Mouse (Mus musculus) cerebellum, postnatal 25 days (tissue): Measurements from ENCODE around the gene Bmp10.
A peak's percentile ranks its signal among the peaks of the same experiment; 100 is the strongest.
"Not testable (repeated sequence)": the region's sequence is repeated elsewhere in the genome, so short reads cannot be mapped to it uniquely, and the experiment has no call there.

Experiments used
- DNase-seq, 2 experiments: peaks; one replicate each; pipeline ENCODE4 v3.0.0; 2021; ENCODE audit warnings: mixed read lengths in 2 of 2

Gene Bmp10

DNA sequence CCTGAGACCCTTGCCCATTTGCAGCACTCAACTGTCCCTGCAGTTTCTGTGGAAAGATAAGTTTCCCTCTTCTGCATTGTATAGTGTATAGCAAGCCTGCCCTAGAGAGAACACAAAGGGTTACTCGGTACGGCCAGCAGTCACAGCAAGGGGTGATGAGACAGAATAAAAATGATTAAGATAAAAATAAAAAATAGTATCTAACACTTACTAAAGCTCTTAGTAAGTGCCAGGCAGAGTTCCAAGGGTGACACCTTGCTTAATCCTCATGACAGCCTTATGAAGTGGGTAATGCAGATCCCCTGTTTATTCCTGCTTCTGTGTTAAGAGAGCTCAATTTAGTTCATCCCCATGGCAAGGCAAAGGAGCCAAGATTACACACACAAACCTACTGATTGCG, 20.7 kb downstream of the Bmp10 start:
- no peak for DNase-seq

- DNase-seq = peak in 1 of 2 experiments; percentile 34
Observed at GRCm38 (mm10) chr6:87451016-87451415, 22.2 kb downstream of the Bmp10 start.

DNA sequence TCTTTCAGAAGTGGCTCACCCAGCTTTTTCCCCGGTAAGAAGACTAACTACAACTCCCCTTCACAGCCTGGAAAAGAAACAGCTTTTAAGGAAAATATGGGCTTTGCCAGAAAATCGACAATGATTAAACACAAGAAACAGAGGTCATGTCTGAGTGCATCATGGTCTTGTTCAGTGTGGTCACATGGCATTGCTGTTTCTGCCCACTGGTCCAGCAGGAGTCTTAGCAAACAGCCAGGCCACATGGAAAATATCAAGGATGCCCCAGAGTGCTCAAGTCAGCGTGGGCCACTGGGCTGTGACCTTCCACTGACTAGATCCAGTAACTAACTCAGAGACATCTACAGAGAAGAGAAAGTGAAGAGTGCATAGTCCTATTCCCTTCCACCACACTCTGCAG, 23.0 kb downstream of the Bmp10 start:
- DNase-seq = no peak

DNA sequence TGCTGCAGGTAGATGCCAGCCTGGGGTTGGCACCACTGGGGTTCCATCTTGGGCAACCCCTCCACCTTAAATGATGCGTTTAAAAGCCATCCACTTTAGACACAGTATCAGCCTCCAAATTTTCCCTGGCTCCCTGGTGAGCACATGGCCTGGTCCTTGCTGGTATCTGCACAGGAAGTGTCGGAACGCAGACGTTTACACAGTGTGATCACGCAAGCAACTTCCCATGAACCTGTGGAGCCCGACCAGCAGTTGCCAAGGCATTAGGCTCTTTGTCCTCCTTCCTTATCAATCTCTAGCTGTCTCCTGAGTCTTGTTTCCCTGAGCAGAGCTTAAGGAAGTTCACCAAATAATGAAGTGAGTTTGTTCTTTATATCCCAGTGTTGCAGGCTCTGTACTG, 26.7 kb downstream of the Bmp10 start:
- no peak for DNase-seq

DNA sequence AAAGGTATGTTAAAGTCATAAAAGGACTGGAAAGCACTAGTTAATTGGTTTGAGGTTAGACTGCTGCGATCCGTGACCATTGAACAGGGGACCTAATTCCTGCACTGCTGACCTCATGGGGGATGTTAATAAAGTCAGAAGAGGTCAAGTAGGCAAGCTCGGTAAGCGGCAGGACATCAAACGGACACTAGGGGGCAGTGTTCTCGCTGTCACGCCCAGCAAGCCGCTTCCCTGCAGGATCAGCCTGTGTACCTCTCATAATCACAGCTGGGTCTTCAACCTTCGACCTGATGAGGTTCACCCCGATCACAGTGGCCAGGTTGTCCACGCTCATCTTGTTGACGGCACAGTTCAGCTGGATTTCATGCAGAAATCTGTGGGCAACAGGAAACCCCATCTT, 37.4 kb downstream of the Bmp10 start:
- DNase-seq = peak; percentile 61 to 79

DNA sequence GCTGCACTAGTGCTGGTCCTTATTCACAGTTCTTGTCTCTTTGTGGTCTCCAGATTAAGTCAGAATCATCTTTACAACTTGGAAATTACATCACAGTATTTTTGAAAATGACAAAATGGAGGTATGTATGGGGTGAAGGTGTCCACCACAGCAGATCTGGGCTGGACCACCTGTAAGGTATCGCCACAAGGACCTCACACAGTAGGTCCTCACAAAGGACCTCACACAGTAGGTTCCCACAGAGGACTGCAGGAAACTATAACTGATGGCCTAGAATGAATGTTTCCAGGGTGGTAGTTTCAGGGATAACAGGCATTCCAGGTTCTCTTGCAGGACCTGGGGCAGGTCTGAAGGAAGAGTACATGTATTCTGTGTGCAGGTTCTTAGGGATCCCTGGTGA, 38.6 kb downstream of the Bmp10 start:
- no peak for DNase-seq

GRCm38 (mm10) chr6:87468372-87468771, 39.6 kb downstream of the Bmp10 start:
- no peak for DNase-seq

GRCm38 (mm10) chr6:87470098-87470497, 41.3 kb downstream of the Bmp10 start:
- DNase-seq = not testable (repeated sequence)

- DNase-seq = no peak
Observed at GRCm38 (mm10) chr6:87475223-87475622, 46.4 kb downstream of the Bmp10 start.

DNA sequence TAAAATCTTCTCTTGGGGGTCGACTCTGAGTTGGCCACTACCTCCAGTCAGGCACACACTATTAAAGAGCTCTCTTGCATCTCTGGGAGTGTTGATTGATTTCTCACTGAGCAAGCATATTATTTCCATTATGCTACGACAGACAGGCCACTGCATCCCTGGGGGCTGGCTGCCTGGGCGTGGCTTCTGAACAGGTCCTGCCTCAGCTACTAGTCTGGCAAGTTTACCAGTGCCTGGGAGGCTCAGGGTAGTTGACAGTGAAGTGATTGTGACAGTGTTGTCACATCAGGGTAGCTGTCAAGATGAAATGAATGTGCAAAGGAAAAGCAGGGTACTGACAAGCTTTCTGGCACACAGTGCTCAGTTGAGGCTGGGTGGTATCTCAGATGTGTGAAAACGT, 50.1 kb downstream of the Bmp10 start:
- no peak for DNase-seq

- no peak for DNase-seq
Observed at GRCm38 (mm10) chr6:87479291-87479999, 50.7 kb downstream of the Bmp10 start.

DNA sequence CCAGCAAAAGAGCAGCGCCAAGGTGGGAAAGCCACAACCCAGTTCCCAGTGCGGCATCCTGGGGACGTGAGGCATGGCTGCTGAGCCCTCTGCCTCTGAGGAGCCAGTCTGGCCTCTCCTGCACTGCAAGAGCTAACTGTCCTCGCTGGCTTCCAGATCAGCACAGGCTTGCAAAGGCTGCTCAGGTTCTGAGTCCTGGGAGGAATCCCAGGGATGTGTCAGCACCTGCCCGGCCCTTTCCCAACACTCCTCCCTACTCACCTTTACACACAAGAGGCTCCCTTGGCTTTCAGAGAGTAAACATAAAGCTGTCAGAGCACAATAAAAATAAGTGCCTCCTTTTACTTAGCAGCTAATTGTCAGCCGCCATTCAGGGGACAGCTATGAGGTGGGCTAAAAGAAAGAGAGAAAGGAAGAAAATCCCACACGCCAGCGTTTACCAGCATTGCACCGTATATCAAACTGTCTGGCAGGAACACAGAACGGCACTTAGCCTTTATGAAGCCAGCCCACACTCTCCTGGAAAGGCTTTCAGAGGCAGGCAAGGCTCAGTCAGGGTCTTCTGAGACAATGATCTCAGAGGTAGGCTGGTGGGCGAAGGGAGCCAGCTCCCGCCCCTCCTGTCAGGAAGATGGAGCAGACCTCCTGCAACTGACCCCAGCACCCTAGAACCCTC, 54.6 kb downstream of the Bmp10 start:
- no peak for DNase-seq

DNA sequence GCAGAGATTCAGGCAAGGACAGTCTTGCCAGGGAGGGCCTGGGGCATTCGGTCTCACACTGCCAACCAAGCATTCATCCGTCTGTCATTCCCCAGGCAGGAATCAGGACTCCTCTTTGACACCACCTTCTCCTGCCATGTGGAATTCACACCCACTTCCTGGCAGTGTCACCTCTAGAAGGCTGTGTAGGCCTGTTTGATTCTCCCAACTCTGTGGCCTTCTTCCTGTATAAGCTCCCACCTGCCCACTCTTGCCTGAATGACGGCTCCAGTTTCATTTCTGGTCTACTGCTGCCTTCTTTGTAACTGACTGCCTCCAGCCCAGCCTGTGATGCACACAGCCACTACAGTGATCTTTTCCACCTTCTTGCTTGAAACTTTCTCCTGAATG, 55.1 kb downstream of the Bmp10 start:
- DNase-seq = no peak

DNA sequence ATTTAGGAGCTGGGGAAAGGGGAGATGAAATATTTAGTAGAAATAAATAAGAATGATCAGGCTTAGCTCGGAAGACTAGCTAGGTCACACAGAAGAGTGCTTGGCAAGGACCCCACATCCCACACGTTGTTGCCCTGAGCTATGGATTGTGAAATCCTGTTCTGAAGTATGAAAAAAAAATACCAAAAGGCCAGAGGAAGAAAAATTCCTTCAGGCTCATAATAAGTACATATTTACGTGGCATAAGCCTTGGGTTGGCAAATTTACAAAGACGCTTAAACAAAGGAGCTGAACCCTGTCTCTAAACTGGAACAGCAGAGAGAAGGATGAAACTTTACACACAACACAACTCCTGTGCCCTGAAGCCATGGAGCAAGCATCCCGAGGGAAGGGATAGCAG, 56.0 kb downstream of the Bmp10 start:
- no peak for DNase-seq
